Mouse (Mus musculus) bone marrow, adult 2 months (tissue): ENCODE results near the gene Hspa4. TPM values are rescaled to one million over a fixed set of nuclear protein-coding genes. Genes with fewer than 3 reads are reported as not detected.
"Not testable (repeated sequence)": the region's sequence is repeated elsewhere in the genome, so short reads cannot be mapped to it uniquely, and the experiment has no call there.

Experiments used
- H3K27ac ChIP-seq: fragments of 200-500 bp; 2 replicates; pipeline ENCODE4 v1.5.1; 2012; ENCODE audit warnings: low read depth, mild to moderate bottlenecking, control low read depth, inconsistent platforms, low read length; ENCODE audit not compliant: control insufficient read depth, poor library complexity, insufficient read depth
- H3K4me1 ChIP-seq: fragments of 200-500 bp; 2 replicates; pipeline ENCODE4 v1.6.1; 2011; ENCODE audit warnings: low read length; ENCODE audit not compliant: control insufficient read depth, insufficient read depth
- H3K4me3 ChIP-seq: fragments of 200-500 bp; replicated peaks from 2 replicates; pipeline ENCODE3; 2011; ENCODE audit warnings: mild to moderate bottlenecking, low read depth, low read length, control low read depth; ENCODE audit not compliant: control insufficient read depth
- CTCF ChIP-seq: fragments of 200-500 bp; IDR thresholded peaks from 2 replicates; pipeline ENCODE4 v1.5.1; 2011; ENCODE audit warnings: low read length, control low read depth; ENCODE audit not compliant: control insufficient read depth, insufficient read depth
- POLR2A ChIP-seq: fragments of 200-500 bp; IDR thresholded peaks from 2 replicates; pipeline ENCODE4 v1.6.1; 2011; ENCODE audit warnings: low read depth, mild to moderate bottlenecking, control low read depth, low read length, borderline replicate concordance; ENCODE audit not compliant: control insufficient read depth
- WGBS: fragments of 180-500 bp; shearing (Covaris S2); methylation state at CpG from one replicate; pipeline ENCODE4 v1.1.7; 2018; 5-methylcytosine and 5-hydroxymethylcytosine counted together
- polyA plus RNA-seq: library from polyadenylated mRNA; stranded (reverse); fragments of >200 nt; gene quantifications from 2 replicates; pipeline ENCODE4 v1.2.4, GENCODE M21; 2011; ENCODE audit warnings: low replicate concordance; ENCODE audit not compliant: missing spikeins, insufficient read depth, insufficient read length

Hspa4 gene
- polyA plus RNA-seq, 1 experiment: 98.4 TPM

- no peak for TF ChIP-seq CTCF
- Histone ChIP-seq H3K4me3 (no peak overlapping the region), H3K4me1 (no peaks in the 10 kb centered on the region), H3K27ac (no peak overlapping the region)
- 29% methylated on average over 3 of the region's 3 CpGs for WGBS
Observed at GRCm38 (mm10) chr11:53335505-53336181, 35.4 kb upstream of the Hspa4 start.

GRCm38 (mm10) chr11:53332076-53332680 is 31.9 kb upstream of the Hspa4 start:
- 75% methylated on average over 14 of the region's 14 CpGs for WGBS
- no peak for TF ChIP-seq CTCF
- TF ChIP-seq POLR2A: no peak
- no peak overlapping the region for H3K27ac ChIP-seq
- no peak overlapping the region for H3K4me3 ChIP-seq
- H3K4me1 ChIP-seq: no peaks in the 10 kb centered on the region

DNA sequence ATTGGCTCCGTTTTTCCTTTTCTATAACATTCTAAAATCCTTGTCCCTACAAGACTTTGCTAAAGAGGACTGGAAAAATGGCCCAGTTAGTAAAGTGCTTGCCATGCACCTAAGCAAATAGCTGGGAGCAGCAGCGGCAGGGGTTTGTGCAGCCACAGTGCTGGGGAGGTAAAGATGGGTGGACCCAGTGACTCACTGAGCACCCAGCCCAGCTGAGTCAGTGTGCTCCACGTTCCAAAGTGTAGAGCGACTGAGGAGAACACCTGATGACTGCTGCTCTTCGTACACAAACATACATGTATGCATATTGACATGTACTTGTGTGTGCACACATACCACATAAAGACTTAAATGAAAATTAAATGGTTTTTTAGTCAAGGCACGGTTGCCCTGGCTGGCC is 30.9 kb upstream of the Hspa4 start:
- TF ChIP-seq POLR2A: no peak
- TF ChIP-seq CTCF: no peak
- 88% methylated on average over 6 of the region's 6 CpGs for WGBS
- Histone ChIP-seq H3K27ac (no peak overlapping the region), H3K4me3 (no peak overlapping the region), H3K4me1 (no peaks in the 10 kb centered on the region)

DNA sequence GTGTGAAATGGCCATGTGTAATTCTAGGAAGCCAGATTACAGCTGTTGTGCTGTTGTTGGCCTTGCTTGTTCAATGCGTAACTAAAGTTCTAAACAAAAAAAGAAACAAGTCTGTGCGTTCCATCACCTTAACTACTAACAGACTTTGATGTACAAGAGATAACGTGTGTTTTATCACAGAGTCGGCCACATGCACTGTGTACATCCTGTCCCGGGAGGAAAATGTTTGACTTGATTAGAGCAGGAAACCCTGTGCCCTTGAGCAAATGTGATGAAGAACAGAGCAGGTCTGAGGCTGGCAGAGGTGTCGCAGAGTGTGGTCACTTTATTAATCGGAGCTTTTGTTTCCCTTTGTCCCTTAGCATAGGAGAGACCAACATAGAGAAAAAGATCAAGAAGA is 30.1 kb upstream of the Hspa4 start:
- Histone ChIP-seq H3K4me3 (no peak overlapping the region), H3K4me1 (no peaks in the 10 kb centered on the region; the same call in none of the 2 replicates), H3K27ac (no peak overlapping the region)
- TF ChIP-seq POLR2A: no peak
- no peak for TF ChIP-seq CTCF
- WGBS: 66% methylated on average over 7 of the region's 7 CpGs

GRCm38 (mm10) chr11:53324512-53324968 is 24.3 kb upstream of the Hspa4 start, which contains the start of gene Zcchc10:
Gene Zcchc10, plus strand, starts transcription at chr11:53324679.
- TF ChIP-seq POLR2A (no peak), CTCF (no peak)
- under 1% methylated on average over 21 of the region's 21 CpGs for WGBS
- no peak within 1 kb of the TSS for H3K27ac ChIP-seq
- no peaks in the 10 kb centered on the region; the same call in none of the 2 replicates for H3K4me1 ChIP-seq
- peak within 1 kb of the TSS; percentile 86 for H3K4me3 ChIP-seq

GRCm38 (mm10) chr11:53319867-53320266 is 19.6 kb upstream of the Hspa4 start:
- not testable (repeated sequence) for H3K4me3 ChIP-seq, H3K4me1 ChIP-seq, H3K27ac ChIP-seq
- WGBS: 72% methylated on average over 13 of the region's 13 CpGs

- H3K4me3 ChIP-seq, H3K27ac ChIP-seq, H3K4me1 ChIP-seq: not testable (repeated sequence)
- WGBS: 81% methylated on average over 3 of the region's 3 CpGs
Observed at GRCm38 (mm10) chr11:53318568-53318967, 18.3 kb upstream of the Hspa4 start.

GRCm38 (mm10) chr11:53318041-53318440 is 17.8 kb upstream of the Hspa4 start:
- Histone ChIP-seq H3K27ac (no peak overlapping the region), H3K4me3 (no peak overlapping the region), H3K4me1 (no peaks in the 10 kb centered on the region; the same call in 1 of the 2 replicates)
- TF ChIP-seq CTCF (no peak), POLR2A (no peak)
- 91% methylated on average over 7 of the region's 7 CpGs for WGBS

- peaks cover 3% of the 10 kb centered on the region; the same call in 1 of the 2 replicates for H3K4me1 ChIP-seq
- no peak overlapping the region for H3K4me3 ChIP-seq
- no peak overlapping the region for H3K27ac ChIP-seq
- no peak for TF ChIP-seq CTCF
- no peak for TF ChIP-seq POLR2A
- 64% methylated on average over 6 of the region's 6 CpGs for WGBS
Observed at GRCm38 (mm10) chr11:53316996-53317395, 16.7 kb upstream of the Hspa4 start.
